Comparison of ENCODE assay signal across 18 mouse cellular contexts in the genomic region with DNA sequence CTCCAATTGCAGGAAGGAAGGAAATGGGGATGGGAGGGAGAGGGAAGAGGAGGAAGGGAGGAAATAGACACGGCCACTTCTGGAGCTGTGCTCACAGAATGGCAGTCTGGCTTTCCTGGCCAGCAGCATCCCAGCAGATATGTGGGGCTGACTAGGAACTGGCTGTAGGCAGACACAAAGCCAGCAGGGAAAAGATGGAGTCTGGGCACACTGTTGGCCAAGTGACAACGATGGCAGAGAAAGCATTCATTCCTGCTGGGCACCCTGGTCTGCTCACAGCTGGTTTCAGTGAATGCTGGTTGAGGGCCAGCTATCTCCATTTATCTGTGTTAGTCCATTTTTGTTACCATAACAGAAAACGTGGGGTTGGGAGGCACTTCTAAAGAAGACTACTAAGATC. TPM values are rescaled to one million over a fixed set of nuclear protein-coding genes. Genes with fewer than 3 reads are reported as not detected.
DNase-seq lines count a peak whose midpoint lies in the region; ATAC-seq lines count a peak whose summit lies in the region.
"Had no signal": no experiment of that assay in that cellular context is flagged by ENCODE, and none has a peak within 500 bp of the region (broad histone marks: within the 10 kb centered on the region; RNA-seq: fewer than 3 reads in every experiment).

No protein-coding gene starts in this region.

- peak; percentile 56; the same call in 1 of the 2 replicates for ATAC-seq in frontal cortex, adult (ENCODE audit: low TSS enrichment)
- ATAC-seq in forebrain, embryonic 13.5 days: no peak
- ATAC-seq: intestine, embryonic 15.5 days had no signal

- H3K27me3 ChIP-seq in forebrain, embryonic 13.5 days: no peaks in the 10 kb centered on the region
- H3K27me3 ChIP-seq: intestine, embryonic 15.5 days; liver, embryonic 15.5 days; neural tube, embryonic 15.5 days had no signal

- no peak for DNase-seq in frontal cortex, adult 2 months (ENCODE audit: extremely low spot score in 1 of 2, low spot score in 1 of 2)
- DNase-seq in layer of hippocampus, adult 8-10 months (ENCODE audit: low spot score in 2 of 2): peak; percentile 33 to 44
- no peak for DNase-seq in layer of hippocampus, adult 9-11 months
- peak; percentile 70 to 75 for DNase-seq in right cerebral cortex, postnatal 10 days (ENCODE audit: low spot score in 2 of 2)
- DNase-seq in right cerebral cortex, postnatal 36 days (ENCODE audit: low spot score in 2 of 2): no peak
- DNase-seq in cerebellum, postnatal 36 days: peak; percentile 22 to 34
- DNase-seq: adrenal gland, adult 8-10 months; heart, adult 11 months; kidney, postnatal 25 days; retina, postnatal 1 day had no signal

- H3K36me3 ChIP-seq in forebrain, embryonic 13.5 days (ENCODE audit: poor library complexity, severe bottlenecking): no peaks in the 10 kb centered on the region
- H3K36me3 ChIP-seq: embryonic facial prominence, embryonic 10.5 days; intestine, embryonic 15.5 days; liver, embryonic 15.5 days; neural tube, embryonic 15.5 days had no signal

- H3K4me2 ChIP-seq in forebrain, embryonic 13.5 days: no peak overlapping the region
- H3K4me2 ChIP-seq: intestine, embryonic 15.5 days; liver, embryonic 15.5 days; neural tube, embryonic 15.5 days had no signal

- no peaks in the 10 kb centered on the region for H3K4me1 ChIP-seq in forebrain, embryonic 13.5 days
- H3K4me1 ChIP-seq: liver, embryonic 15.5 days; megakaryocyte, embryonic 14.5 days had no signal

- no peak overlapping the region for H3K27ac ChIP-seq in forebrain, embryonic 13.5 days
- H3K27ac ChIP-seq: embryonic facial prominence, embryonic 10.5 days; intestine, embryonic 15.5 days; liver, embryonic 15.5 days; neural tube, embryonic 15.5 days had no signal

- no peak overlapping the region for H3K9ac ChIP-seq in forebrain, embryonic 13.5 days
- H3K9ac ChIP-seq: intestine, embryonic 15.5 days; liver, embryonic 15.5 days; neural tube, embryonic 15.5 days had no signal

- 77% methylated on average over 3 of the region's 3 CpGs for WGBS in forebrain, embryonic 13.5 days

- H3K4me3 ChIP-seq in forebrain, embryonic 13.5 days: no peak overlapping the region
- H3K4me3 ChIP-seq: embryonic facial prominence, embryonic 10.5 days; intestine, embryonic 15.5 days; liver, embryonic 15.5 days; megakaryocyte, embryonic 14.5 days; neural tube, embryonic 15.5 days had no signal

- H3K9me3 ChIP-seq in forebrain, embryonic 13.5 days (replicated peaks): no peaks in the 10 kb centered on the region
- H3K9me3 ChIP-seq: embryonic facial prominence, embryonic 10.5 days; intestine, embryonic 15.5 days; liver, embryonic 15.5 days; megakaryocyte, embryonic 14.5 days; neural tube, embryonic 15.5 days had no signal

RNA-seq across cellular contexts. Expression of gene Galnt18, which starts 43.4 kb away (rescaled TPM):
- polyA plus RNA-seq in frontal cortex, adult 2 months (2012; rRNA removed): 28.7 and 29.0 TPM in 2 replicates
- total RNA-seq in layer of hippocampus, adult 8-10 months (2022): 10 to 100 TPM; 47.4 to 55.6 (median 53.4) TPM
- polyA plus RNA-seq in forebrain, embryonic 13.5 days (2015; fragmentation: Nextera tagmentation; extraction: Ambion mirVana): 4.6 and 6.2 TPM in 2 replicates
- total RNA-seq: monocyte, adult 5-6 weeks had no signal

Comparison
In these comparisons a context has a peak if more than half of its experiments do, and no peak if none do; other contexts are left out.
1. DNase-seq: peak in layer of hippocampus, adult 8-10 months (2 of 2), right cerebral cortex, postnatal 10 days (2 of 2) and cerebellum, postnatal 36 days (2 of 2); none in frontal cortex, adult 2 months (0 of 2), layer of hippocampus, adult 9-11 months (single experiment) and right cerebral cortex, postnatal 36 days (0 of 2).